Mouse (Mus musculus) heart, embryonic 14.5 days (tissue): ENCODE data around the gene 4933411K16Rik. TPM values are rescaled to one million over a fixed set of nuclear protein-coding genes. Genes with fewer than 3 reads are reported as not detected.

Experiments
- ATAC-seq: fragments of 200-750 bp; cut with Nextera tagmentation; 2 replicates; pipeline ENCODE4 v1.8.0; 2017; ENCODE audit warnings: low read depth, moderate TSS enrichment; ENCODE audit not compliant: insufficient number of reproducible peaks, insufficient read depth, low FRiP score
- H3K27ac ChIP-seq, 2 experiments: fragments of 200-500 bp in 1 of 2; fragments of 300-500 bp in 1 of 2; sonication (generic) in 1 of 2; replicated peaks in 1 of 2; 2 replicates each; pipeline ENCODE4 v1.5.1; 2012 to 2014; ENCODE audit warnings: low read depth in 2 of 2, low read length in 2 of 2, control low read depth in 1 of 2, mild to moderate bottlenecking in 1 of 2, mixed read lengths in 1 of 2; ENCODE audit not compliant: control insufficient read depth in 1 of 2, insufficient read depth in 1 of 2
- H3K27me3 ChIP-seq: fragments of 300-500 bp; sonication (generic); 2 replicates; pipeline ENCODE4 v1.6.1; 2014; ENCODE audit warnings: mild to moderate bottlenecking, low read length, control low read depth; ENCODE audit not compliant: control insufficient read depth, insufficient read depth
- H3K36me3 ChIP-seq: fragments of 300-500 bp; sonication (generic); 2 replicates; pipeline ENCODE4 v1.6.1; 2014; ENCODE audit warnings: mild to moderate bottlenecking, control low read depth, low read length, mixed read lengths; ENCODE audit not compliant: control insufficient read depth, insufficient read depth
- H3K4me1 ChIP-seq, 2 experiments: fragments of 200-500 bp in 1 of 2; fragments of 300-500 bp in 1 of 2; sonication (generic) in 1 of 2; 2 replicates each; pipeline ENCODE4 v1.6.1; 2012 to 2014; ENCODE audit warnings: low read length in 2 of 2, control low read depth in 1 of 2, mixed read lengths in 1 of 2; ENCODE audit not compliant: control insufficient read depth in 2 of 2, insufficient read depth in 2 of 2
- H3K4me2 ChIP-seq: fragments of 300-500 bp; sonication (generic); 2 replicates; pipeline ENCODE4 v1.6.1; 2014; ENCODE audit warnings: mild to moderate bottlenecking, low read length
- H3K4me3 ChIP-seq, 2 experiments: fragments of 200-500 bp in 1 of 2; fragments of 300-500 bp in 1 of 2; sonication (generic) in 1 of 2; 2 replicates each; pipeline ENCODE4 v1.5.1; 2012 to 2014; ENCODE audit warnings: low read length in 2 of 2, mild to moderate bottlenecking in 2 of 2, control low read depth in 1 of 2, low read depth in 1 of 2, moderate library complexity in 1 of 2; ENCODE audit not compliant: control insufficient read depth in 1 of 2, insufficient read depth in 1 of 2
- H3K9ac ChIP-seq: fragments of 300-500 bp; sonication (generic); 2 replicates; pipeline ENCODE4 v1.6.1; 2014; ENCODE audit warnings: mild to moderate bottlenecking, low read length
- H3K9me3 ChIP-seq: fragments of 300-500 bp; sonication (generic); 2 replicates; pipeline ENCODE4 v1.6.1; 2016; ENCODE audit warnings: low read length, control low read depth; ENCODE audit not compliant: control insufficient read depth
- WGBS: fragments of 180-500 bp; shearing (Covaris S2); extraction: QIAGEN DNeasy Blood & Tissue Kit; methylation state at CpG from one replicate; pipeline ENCODE4 v1.1.7; 2014; 5-methylcytosine and 5-hydroxymethylcytosine counted together
- polyA plus RNA-seq: library from polyadenylated mRNA; unstranded; fragments of >200 nt; fragmentation: Nextera tagmentation; extraction: Ambion mirVana; gene quantifications from 2 replicates; pipeline ENCODE4 v1.2.1, GENCODE M21; 2014

The 4933411K16Rik gene
- polyA plus RNA-seq, 1 experiment from 2014 or later, result not detected

DNA sequence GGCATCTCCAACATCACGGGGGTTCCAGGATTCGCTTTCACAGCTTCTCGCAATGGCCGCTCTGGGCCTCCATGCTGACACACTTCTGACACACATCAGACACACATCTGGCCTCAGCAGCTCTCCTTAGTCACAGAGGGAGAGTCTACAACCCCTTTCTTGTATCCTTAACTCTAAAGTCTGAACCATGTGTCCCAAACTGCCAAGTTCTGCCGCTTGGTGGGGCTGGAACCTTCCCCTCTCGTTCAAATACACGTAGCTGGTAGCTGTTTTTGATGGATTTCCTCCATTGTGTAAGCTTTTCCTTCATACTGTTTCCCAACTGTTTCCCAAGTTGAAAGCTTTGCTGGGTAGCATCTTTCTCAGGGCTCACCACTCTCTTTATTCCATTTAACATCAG is 19.2 kb downstream of the 4933411K16Rik start:
- Histone ChIP-seq H3K27ac (no peak overlapping the region), H3K4me3 (no peak overlapping the region), H3K9ac (no peak overlapping the region), H3K4me2 (no peak overlapping the region), H3K4me1 (peaks cover 3 to 5% of the 10 kb centered on the region in 2 experiments; a peak in 2 of 4 replicates), H3K9me3 (0 out of 2 replicates have a peak, but pooled peaks cover 3% of the 10 kb centered on the region), H3K27me3 (no peaks in the 10 kb centered on the region), H3K36me3 (peaks cover 9% of the 10 kb centered on the region; the same call in 1 of the 2 replicates)
- ATAC-seq, result no peak
- WGBS, result 61% methylated on average over 7 of the region's 7 CpGs

DNA sequence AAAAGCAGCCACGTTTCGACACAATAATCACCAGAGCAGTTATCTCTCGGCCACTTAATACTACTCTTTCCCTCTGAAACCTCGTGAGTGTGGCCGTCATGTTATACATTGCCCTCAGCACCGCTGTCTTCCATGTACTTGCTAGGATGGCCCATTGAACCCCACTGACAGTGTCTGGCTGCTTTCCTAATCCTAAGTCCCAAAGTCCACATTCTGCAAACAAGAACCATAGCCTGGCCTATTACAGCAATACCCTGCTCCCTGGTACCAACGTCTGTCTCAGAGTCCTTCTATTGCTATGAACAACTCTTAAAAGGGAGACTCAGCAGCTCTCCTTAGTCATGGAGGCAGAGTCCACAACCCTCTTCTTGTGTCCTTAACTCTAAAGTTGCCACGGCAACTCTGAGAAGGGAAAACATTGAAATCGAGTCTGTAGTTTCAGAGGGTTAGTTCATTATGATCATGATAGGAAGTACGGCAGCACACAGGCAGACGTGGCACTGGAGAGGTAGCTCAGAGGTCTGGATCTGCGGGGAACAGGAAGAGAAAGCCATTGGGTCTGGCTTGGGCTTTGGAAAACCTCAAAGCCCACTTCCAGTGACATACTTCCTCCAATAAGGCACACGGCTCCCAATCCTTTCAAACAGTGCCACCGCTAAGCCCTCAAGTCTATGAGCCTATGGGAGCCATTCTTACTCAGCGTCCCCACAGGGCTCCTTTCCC is 20.0 kb downstream of the 4933411K16Rik start:
- no peak for ATAC-seq
- no peak overlapping the region for H3K27ac ChIP-seq
- no peaks in the 10 kb centered on the region for H3K9me3 ChIP-seq
- 66% methylated on average over 15 of the region's 15 CpGs for WGBS
- H3K27me3 ChIP-seq, result no peaks in the 10 kb centered on the region
- H3K4me1 ChIP-seq, result peaks cover 3 to 5% of the 10 kb centered on the region in 2 experiments; a peak in 2 of 4 replicates
- no peak overlapping the region for H3K4me3 ChIP-seq
- peaks cover 10% of the 10 kb centered on the region; the same call in 1 of the 2 replicates for H3K36me3 ChIP-seq
- H3K4me2 ChIP-seq, result no peak overlapping the region
- H3K9ac ChIP-seq, result no peak overlapping the region

DNA sequence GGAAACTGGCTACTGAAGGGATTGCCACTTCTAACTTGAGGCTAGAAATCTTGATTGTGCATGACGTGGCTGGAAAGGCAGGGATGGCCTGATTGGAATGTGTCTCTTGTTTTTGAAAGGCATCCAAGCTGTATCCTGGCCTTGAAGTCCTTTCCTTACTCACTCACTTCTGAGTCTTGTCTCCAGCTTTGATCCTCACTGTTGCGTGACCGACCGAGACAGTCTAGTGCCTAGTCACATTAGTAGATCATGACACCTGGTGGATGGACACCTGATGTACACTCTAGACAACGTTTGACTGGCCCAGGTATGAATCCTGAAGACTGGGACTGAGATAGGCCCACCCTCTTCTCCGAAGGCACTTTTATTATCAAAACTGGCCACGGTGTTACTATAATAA is 20.8 kb downstream of the 4933411K16Rik start:
- no peak for ATAC-seq
- no peak overlapping the region for H3K4me3 ChIP-seq
- H3K27ac ChIP-seq, result no peak overlapping the region
- no peak overlapping the region for H3K9ac ChIP-seq
- H3K9me3 ChIP-seq, result no peaks in the 10 kb centered on the region
- H3K36me3 ChIP-seq, result peaks cover 10% of the 10 kb centered on the region; the same call in 1 of the 2 replicates
- H3K27me3 ChIP-seq, result no peaks in the 10 kb centered on the region
- no peak overlapping the region for H3K4me2 ChIP-seq
- WGBS, result 58% methylated on average over 7 of the region's 7 CpGs
- H3K4me1 ChIP-seq, result peaks cover 3 to 5% of the 10 kb centered on the region in 2 experiments; a peak in 2 of 4 replicates

DNA sequence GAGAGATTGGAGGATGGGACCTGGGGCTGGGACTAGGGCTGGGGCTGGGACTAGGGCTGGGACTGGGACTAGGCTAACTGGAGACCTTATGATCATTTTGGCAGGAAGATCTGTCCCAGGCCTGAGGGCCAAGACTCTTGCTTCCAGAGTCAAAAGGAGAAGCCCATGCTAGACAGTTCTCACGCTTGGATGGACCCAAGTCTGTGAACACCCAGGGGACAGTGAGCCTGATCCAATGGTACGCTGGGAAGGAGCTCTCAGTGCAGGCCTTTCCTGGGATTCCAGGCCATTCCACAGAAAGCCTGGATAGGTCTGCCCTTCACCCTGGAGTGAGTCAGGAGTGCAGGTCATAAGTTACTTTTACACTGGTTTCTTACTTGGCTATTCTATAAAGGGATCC is 23.0 kb downstream of the 4933411K16Rik start:
- no peak overlapping the region for H3K9ac ChIP-seq
- H3K36me3 ChIP-seq, result peaks cover 10% of the 10 kb centered on the region; the same call in 1 of the 2 replicates
- no peak overlapping the region for H3K4me2 ChIP-seq
- no peaks in the 10 kb centered on the region for H3K27me3 ChIP-seq
- no peaks in the 10 kb centered on the region for H3K4me1 ChIP-seq
- no peaks in the 10 kb centered on the region for H3K9me3 ChIP-seq
- 85% methylated on average over 2 of the region's 2 CpGs for WGBS
- no peak overlapping the region for H3K4me3 ChIP-seq
- ATAC-seq, result no peak
- no peak overlapping the region for H3K27ac ChIP-seq

DNA sequence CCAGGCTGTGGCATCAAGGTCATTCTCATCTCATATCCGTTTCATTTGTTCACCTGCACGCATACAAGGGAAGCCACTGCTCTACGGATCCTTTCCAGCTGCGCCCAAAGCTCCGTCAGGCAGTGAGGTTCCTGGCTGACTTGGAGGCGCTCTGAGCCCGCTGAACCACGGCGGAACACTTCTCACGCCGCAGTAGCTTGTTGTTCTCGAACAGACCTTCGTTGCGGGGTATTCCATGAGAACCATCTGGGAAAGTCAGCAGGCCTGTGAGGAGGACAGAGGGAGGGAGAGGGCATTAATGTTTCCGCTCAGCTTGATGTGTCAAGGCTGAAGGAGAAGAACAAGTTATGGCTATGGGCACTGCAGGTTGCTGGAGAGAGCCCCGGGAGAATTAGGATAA is 23.9 kb downstream of the 4933411K16Rik start:
- Histone ChIP-seq H3K4me3 (no peak overlapping the region), H3K4me1 (no peaks in the 10 kb centered on the region), H3K9me3 (no peaks in the 10 kb centered on the region), H3K36me3 (peaks cover 10% of the 10 kb centered on the region; the same call in 1 of the 2 replicates), H3K4me2 (no peak overlapping the region), H3K27me3 (no peaks in the 10 kb centered on the region), H3K9ac (no peak overlapping the region), H3K27ac (no peak overlapping the region)
- ATAC-seq, result no peak
- 88% methylated on average over 16 of the region's 16 CpGs for WGBS

DNA sequence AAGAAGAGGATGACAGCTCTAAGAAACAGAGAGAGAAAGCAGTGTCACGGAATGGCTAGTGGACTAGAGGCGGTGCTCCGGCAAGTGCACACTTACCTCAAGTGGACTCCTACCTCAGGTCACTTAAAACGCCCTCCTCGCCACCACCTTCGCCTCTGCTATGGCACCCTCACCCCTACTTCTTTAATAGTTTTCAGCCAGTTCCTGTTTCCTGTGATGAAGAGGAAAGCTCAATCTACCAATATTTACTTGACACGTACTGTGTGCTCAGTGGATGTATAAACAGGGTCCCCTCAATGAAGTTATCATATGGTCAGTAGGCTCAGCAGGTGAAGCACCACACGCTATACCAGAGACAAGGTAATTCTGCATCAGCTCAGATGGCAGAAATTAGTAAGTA is 26.5 kb downstream of the 4933411K16Rik start:
- WGBS, result 90% methylated on average over 8 of the region's 8 CpGs
- no peak overlapping the region for H3K4me3 ChIP-seq
- H3K4me1 ChIP-seq, result no peaks in the 10 kb centered on the region
- no peak overlapping the region for H3K27ac ChIP-seq
- no peaks in the 10 kb centered on the region for H3K27me3 ChIP-seq
- ATAC-seq, result no peak
- peaks cover 10% of the 10 kb centered on the region; the same call in 1 of the 2 replicates for H3K36me3 ChIP-seq
- H3K4me2 ChIP-seq, result no peak overlapping the region
- H3K9ac ChIP-seq, result no peak overlapping the region
- H3K9me3 ChIP-seq, result no peaks in the 10 kb centered on the region

DNA sequence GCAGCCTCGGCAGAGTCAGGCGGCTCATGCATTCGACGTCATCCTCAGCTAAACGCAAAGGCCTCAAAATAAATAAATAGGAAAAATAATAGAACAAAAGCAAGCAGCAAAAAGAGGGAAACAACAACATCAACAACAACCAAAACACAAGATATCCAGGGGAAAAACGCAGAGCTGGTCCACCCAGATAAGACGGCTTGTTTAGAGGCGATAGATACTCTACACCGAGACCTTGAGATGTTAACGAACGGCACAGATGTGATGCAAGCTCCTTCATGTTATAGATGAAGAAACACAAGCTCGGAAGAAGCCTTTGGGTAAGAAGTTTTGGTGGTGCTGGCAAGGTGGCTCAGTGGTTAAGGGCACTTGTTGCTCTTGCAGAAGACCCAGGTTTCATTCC is 27.0 kb downstream of the 4933411K16Rik start:
- 91% methylated on average over 12 of the region's 12 CpGs for WGBS

More for the DNA sequence above, 27.0 kb downstream of the 4933411K16Rik start:
- Histone ChIP-seq H3K4me3 (no peak overlapping the region), H3K36me3 (peaks cover 10% of the 10 kb centered on the region; the same call in 1 of the 2 replicates), H3K9ac (no peak overlapping the region), H3K9me3 (no peaks in the 10 kb centered on the region), H3K4me2 (no peak overlapping the region), H3K27ac (no peak overlapping the region), H3K4me1 (no peaks in the 10 kb centered on the region), H3K27me3 (no peaks in the 10 kb centered on the region)
- no peak for ATAC-seq
